Mouse (Mus musculus) forebrain, embryonic 14.5 days (tissue): ENCODE measurements around the gene Zfp719. TPM values are rescaled to one million over a fixed set of nuclear protein-coding genes. Genes with fewer than 3 reads are reported as not detected.

Source experiments
- ATAC-seq: fragments of 200-750 bp; cut with Nextera tagmentation; 2 replicates; pipeline ENCODE4 v1.8.0; 2017; ENCODE audit warnings: mild to moderate bottlenecking, moderate library complexity
- DNase-seq: peaks from one replicate; pipeline ENCODE4 v3.0.0-alpha.2; 2015; ENCODE audit warnings: low spot score
- H3K27ac ChIP-seq: fragments of 300-500 bp; sonication (generic); 2 replicates; pipeline ENCODE4 v1.5.1; 2014; ENCODE audit warnings: low read depth, mild to moderate bottlenecking, control low read depth, low read length, moderate library complexity
- H3K27me3 ChIP-seq: fragments of 300-500 bp; sonication (generic); replicated peaks from 2 replicates; pipeline ENCODE4 v1.6.1; 2014; ENCODE audit warnings: low read length, control low read depth, mixed read lengths; ENCODE audit not compliant: control insufficient read depth, insufficient read depth
- H3K36me3 ChIP-seq: fragments of 300-500 bp; sonication (generic); 2 replicates; pipeline ENCODE4 v1.6.1; 2014; ENCODE audit warnings: low read length, control low read depth; ENCODE audit not compliant: control insufficient read depth, insufficient read depth
- H3K4me1 ChIP-seq: fragments of 300-500 bp; sonication (generic); 2 replicates; pipeline ENCODE4 v1.6.1; 2014; ENCODE audit warnings: antibody characterized with exemption, low read length, control low read depth; ENCODE audit not compliant: control insufficient read depth, insufficient read depth
- H3K4me2 ChIP-seq: fragments of 300-500 bp; sonication (generic); 2 replicates; pipeline ENCODE4 v1.6.1; 2014; ENCODE audit warnings: mild to moderate bottlenecking, control low read depth, low read length
- H3K4me3 ChIP-seq: fragments of 300-500 bp; sonication (generic); 2 replicates; pipeline ENCODE4 v1.5.1; 2014; ENCODE audit warnings: low read depth, low read length, control low read depth
- H3K9ac ChIP-seq: fragments of 300-500 bp; sonication (generic); 2 replicates; pipeline ENCODE4 v1.6.1; 2014; ENCODE audit warnings: mild to moderate bottlenecking, low read length, control low read depth, moderate library complexity
- H3K9me3 ChIP-seq: fragments of 300-500 bp; sonication (generic); replicated peaks from 2 replicates; pipeline ENCODE4 v1.6.1; 2016; ENCODE audit warnings: low read length, control low read depth, mixed read lengths; ENCODE audit not compliant: control insufficient read depth
- WGBS: fragments of 180-500 bp; shearing (Covaris S2); extraction: QIAGEN DNeasy Blood & Tissue Kit; methylation state at CpG from one replicate; pipeline ENCODE4 v1.1.7; 2014; 5-methylcytosine and 5-hydroxymethylcytosine counted together
- polyA plus RNA-seq: library from polyadenylated mRNA; unstranded; fragments of >200 nt; fragmentation: Nextera tagmentation; extraction: Ambion mirVana; gene quantifications from 2 replicates; pipeline ENCODE4 v1.2.1, GENCODE M21; 2014

The Zfp719 gene
- polyA plus RNA-seq, 1 experiment from 2014 or later: 18.8 TPM

DNA sequence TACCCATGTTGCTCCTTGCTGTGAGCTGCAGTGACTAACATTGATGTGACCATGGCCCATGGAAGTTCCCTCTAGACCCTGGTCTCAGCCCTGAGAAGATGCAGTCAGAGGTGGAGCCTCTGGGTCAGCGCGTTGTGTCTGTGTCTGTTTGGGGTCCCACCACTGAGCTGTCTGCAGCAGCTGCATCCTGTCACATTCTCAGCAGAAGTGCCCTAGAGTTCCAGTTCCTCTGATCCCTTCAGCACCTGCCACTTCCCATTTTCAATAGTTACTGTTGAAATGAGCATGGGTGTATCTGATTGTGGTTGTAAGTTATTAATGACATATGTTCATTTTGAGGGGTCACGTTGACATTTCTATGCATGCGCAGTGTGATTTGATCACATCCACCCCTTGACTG, 26.3 kb upstream of the Zfp719 start:
- no peak overlapping the region for H3K9ac ChIP-seq
- 91% methylated on average over 4 of the region's 4 CpGs for WGBS

DNA sequence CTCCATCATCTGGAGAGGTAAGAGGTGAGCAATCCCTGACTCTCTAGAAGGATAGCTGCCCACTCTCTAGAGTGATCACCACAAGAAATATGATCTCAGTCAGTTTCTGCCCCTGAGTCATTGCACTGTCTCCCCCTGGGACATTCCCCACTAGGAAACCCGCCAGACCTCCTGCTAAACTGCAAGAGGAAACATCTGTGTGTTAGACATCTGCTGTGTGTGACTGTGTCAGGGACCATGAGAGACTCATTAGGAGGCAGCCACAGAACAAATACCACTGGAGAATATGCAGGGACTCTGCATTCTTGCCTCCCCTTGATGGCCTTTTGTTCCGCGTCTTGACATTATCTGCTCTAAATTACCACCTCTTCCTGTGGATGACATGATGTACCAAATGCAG, 24.9 kb upstream of the Zfp719 start:
- no peak for ATAC-seq
- no peak for DNase-seq
- H3K27me3 ChIP-seq: no peaks in the 10 kb centered on the region
- no peaks in the 10 kb centered on the region for H3K9me3 ChIP-seq
- no peak overlapping the region for H3K27ac ChIP-seq
- H3K4me2 ChIP-seq: no peak overlapping the region
- H3K36me3 ChIP-seq: no peaks in the 10 kb centered on the region
- WGBS: 79% methylated on average over 3 of the region's 3 CpGs
- no peak overlapping the region for H3K4me3 ChIP-seq
- H3K9ac ChIP-seq: no peak overlapping the region
- no peaks in the 10 kb centered on the region for H3K4me1 ChIP-seq

More for the DNA sequence above, 26.3 kb upstream of the Zfp719 start:
- Histone ChIP-seq H3K4me1 (no peaks in the 10 kb centered on the region), H3K9me3 (no peaks in the 10 kb centered on the region), H3K4me3 (no peak overlapping the region), H3K27ac (no peak overlapping the region), H3K4me2 (no peak overlapping the region), H3K36me3 (no peaks in the 10 kb centered on the region), H3K27me3 (no peaks in the 10 kb centered on the region)
- DNase-seq (no peak), ATAC-seq (no peak)

DNA sequence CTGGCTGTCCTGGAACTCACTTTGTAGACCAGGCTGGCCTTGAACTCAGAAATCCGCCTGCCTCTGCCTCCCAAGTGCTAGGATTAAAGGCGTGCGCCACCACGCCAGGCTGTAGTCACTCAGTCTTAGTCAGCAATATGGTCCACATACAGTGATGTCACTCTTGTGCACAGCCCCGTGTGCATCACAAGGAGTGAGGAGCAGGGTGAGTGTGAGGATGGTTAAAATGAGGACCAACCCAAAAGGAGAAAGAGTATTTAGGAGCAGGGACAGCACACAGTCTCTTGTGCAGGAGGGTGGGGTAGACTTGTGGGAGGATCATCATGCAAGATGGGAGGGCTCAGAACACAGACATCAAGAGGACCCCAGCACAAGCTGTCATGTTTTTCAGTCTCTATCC, 24.1 kb upstream of the Zfp719 start:
- Histone ChIP-seq H3K9me3 (no peaks in the 10 kb centered on the region), H3K4me2 (no peak overlapping the region), H3K9ac (no peak overlapping the region), H3K27me3 (no peaks in the 10 kb centered on the region), H3K4me3 (no peak overlapping the region), H3K4me1 (no peaks in the 10 kb centered on the region), H3K27ac (no peak overlapping the region), H3K36me3 (no peaks in the 10 kb centered on the region)
- ATAC-seq (no peak), DNase-seq (no peak)
- WGBS: 92% methylated on average over 5 of the region's 5 CpGs

DNA sequence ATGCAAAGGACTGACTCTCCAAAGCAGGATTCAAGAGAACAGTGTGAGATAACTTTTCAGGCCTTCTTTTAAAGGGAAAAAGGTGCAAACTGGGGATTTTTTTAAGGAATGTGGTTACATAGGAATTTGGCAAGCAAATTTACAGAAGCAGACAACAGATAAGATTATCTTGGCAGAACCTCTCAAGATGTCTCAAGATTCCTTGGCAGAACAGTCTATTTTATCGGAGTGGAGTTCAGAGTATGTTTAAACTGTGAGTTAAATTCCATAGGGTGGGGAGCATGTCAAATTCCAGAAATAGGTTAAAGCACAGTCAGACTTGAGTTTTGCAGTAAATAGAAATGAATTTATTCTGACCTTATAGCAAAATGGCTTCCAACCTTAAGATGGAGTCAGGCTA, 22.5 kb upstream of the Zfp719 start:
- 93% methylated on average over 1 of the region's 1 CpGs for WGBS
- no peak for ATAC-seq

DNA sequence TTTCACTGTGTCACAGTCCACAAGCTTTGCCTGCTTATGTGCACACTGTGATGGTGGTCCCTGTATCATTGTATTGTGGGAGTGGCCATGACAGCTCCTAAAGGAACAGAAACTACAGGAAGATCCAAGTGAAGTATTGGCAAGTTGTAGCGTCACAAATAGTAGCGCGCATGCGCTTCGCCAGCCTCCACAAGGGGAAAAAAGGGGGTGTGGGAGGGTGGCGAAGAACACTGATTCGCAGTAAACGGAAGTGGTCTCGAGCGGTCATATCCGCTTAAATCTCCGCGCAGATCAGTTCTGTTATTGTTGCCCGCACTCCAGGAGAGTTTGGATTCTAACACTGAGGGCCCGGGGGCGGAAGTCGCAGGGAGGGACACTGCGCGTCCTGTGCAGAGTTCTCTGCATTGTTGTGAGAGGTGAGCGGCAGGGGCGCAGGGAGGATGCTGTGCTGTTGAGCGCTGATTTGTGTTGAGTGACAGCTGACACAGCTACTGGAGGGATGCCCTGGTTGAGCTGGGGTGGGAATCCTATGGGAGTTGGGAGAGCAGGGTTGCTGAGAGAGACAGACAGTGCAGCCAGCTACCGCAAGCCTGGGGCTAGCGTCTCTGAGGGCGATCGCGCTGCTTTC, 17.3 kb upstream of the Zfp719 start, which contains the start of gene Zfp658:
Gene Zfp658, plus strand, starts transcription at position 251 of the 628 bp plus-strand sequence.
- H3K9ac ChIP-seq: peak within 1 kb of the TSS; percentile 78
- H3K4me2 ChIP-seq: peak within 1 kb of the TSS; percentile 76
- DNase-seq (peak; percentile 98), ATAC-seq (peak; percentile 94)
- H3K4me1 ChIP-seq: peaks cover 10% of the 10 kb centered on the region
- under 1% methylated on average over 27 of the region's 27 CpGs for WGBS
- no peaks in the 10 kb centered on the region for H3K9me3 ChIP-seq
- no peaks in the 10 kb centered on the region for H3K27me3 ChIP-seq
- peak within 1 kb of the TSS; percentile 87 for H3K27ac ChIP-seq
- H3K4me3 ChIP-seq: peak within 1 kb of the TSS; percentile 79
- H3K36me3 ChIP-seq: peaks cover 18% of the 10 kb centered on the region

More for the DNA sequence above, 22.5 kb upstream of the Zfp719 start:
- no peak overlapping the region for H3K4me2 ChIP-seq
- DNase-seq: no peak
- H3K9ac ChIP-seq: no peak overlapping the region
- no peak overlapping the region for H3K4me3 ChIP-seq
- no peaks in the 10 kb centered on the region for H3K27me3 ChIP-seq
- H3K9me3 ChIP-seq: no peaks in the 10 kb centered on the region
- no peaks in the 10 kb centered on the region for H3K36me3 ChIP-seq
- no peak overlapping the region for H3K27ac ChIP-seq
- no peaks in the 10 kb centered on the region for H3K4me1 ChIP-seq

DNA sequence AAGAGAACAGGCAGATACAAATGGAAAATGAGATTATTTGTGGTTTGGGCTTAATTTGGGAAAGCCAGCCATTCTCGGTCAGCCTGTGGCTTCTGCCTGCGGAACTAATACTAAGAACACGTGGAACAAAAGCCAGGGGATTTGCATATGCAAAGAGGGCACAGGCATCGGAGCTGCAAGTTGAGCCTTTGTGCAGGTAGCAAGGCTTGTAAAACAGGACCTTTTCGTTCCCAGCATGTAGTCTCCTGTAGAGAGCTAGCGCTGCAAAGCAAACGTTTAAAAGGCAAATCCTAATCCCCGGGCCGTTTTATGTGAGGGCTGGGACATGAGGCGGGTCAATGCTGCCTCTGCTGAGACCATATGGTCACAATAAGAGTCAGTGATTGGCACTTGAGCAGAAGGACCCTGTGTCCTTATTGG, 16.7 kb upstream of the Zfp719 start:
- Histone ChIP-seq H3K4me1 (peaks cover 10% of the 10 kb centered on the region), H3K9ac (peak overlapping the region; percentile 78), H3K36me3 (peaks cover 24% of the 10 kb centered on the region), H3K4me2 (peak overlapping the region; percentile 76), H3K9me3 (no peaks in the 10 kb centered on the region), H3K27me3 (no peaks in the 10 kb centered on the region), H3K27ac (peak overlapping the region; percentile 87), H3K4me3 (peak overlapping the region; percentile 79)
- DNase-seq (peak; percentile 45), ATAC-seq (peak; percentile 27)
- 0% methylated on average over 10 of the region's 10 CpGs for WGBS

DNA sequence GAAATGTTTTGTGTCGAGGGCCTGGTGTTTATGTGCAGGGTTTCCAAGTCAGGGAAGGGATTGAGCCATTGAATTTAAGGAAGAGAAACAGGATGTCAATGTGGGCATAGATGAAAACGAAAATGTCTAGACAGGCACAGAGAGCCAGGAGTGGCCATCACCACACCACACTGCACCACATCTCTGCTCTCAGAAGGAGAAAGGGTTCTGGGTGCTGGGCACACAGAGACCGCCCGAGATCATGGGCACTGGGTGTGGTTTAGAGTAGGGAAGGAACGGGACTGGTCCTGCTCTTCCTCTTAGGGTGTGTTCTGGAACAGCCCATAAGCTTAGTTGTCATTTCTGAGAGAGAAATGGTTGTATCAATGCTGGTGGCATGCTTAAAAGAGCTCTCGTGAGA, 16.1 kb upstream of the Zfp719 start:
- 56% methylated on average over 6 of the region's 6 CpGs for WGBS
- Histone ChIP-seq H3K4me1 (peaks cover 10% of the 10 kb centered on the region), H3K4me2 (peak overlapping the region; percentile 76), H3K27ac (no peak overlapping the region), H3K27me3 (no peaks in the 10 kb centered on the region), H3K9me3 (no peaks in the 10 kb centered on the region), H3K4me3 (peak overlapping the region; percentile 79), H3K36me3 (peaks cover 30% of the 10 kb centered on the region), H3K9ac (peak overlapping the region; percentile 78)
- DNase-seq: no peak
- no peak for ATAC-seq

DNA sequence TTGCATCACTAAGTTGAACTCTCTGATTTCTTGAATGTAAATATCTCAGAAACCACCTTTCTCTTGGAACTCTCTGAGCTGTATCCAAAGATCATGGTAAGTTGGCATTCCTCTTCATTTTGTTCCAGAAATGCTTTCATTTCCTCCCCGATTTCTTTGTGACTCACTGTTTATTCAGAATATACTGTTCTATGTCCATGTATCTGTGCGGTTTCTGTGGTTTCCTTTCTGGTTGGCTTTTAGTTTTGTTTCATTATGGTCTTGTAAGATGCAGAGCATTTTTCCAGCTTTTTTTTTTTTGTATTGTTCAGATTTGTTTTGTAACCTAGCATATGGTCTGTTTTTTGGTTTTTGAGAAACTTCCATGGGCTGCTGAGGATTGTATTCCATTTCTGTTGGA, 8.2 kb upstream of the Zfp719 start:
- no peaks in the 10 kb centered on the region for H3K27me3 ChIP-seq
- H3K27ac ChIP-seq: no peak overlapping the region
- H3K9ac ChIP-seq: no peak overlapping the region
- H3K36me3 ChIP-seq: peaks cover 78% of the 10 kb centered on the region
- H3K9me3 ChIP-seq: no peaks in the 10 kb centered on the region
- DNase-seq: no peak
- no peaks in the 10 kb centered on the region for H3K4me1 ChIP-seq
- H3K4me2 ChIP-seq: no peak overlapping the region
- WGBS: 91% methylated on average over 2 of the region's 2 CpGs
- no peak overlapping the region for H3K4me3 ChIP-seq
- ATAC-seq: no peak

DNA sequence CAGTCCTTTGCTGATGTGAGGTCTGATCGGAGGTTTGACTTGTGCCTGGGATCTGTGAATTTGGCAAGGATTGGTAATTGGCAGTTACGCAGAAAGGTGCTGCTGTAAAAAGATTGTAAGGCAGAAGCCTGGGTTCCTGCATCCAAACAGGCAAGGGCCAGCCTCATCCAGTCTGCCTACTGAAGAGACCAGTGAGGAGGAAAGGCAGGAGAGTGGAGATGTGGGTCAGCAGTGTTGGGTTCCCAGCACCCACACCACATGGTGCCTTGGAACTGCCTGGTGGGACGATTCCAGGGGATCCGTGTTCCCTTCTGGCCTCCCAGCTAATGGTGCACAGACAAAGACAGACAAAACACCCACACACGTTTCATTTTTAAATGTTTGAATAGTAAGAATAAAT, 1.1 kb downstream of the Zfp719 start:
- Histone ChIP-seq H3K27ac (no peak overlapping the region), H3K9me3 (no peaks in the 10 kb centered on the region), H3K4me3 (peak overlapping the region; percentile 52), H3K4me1 (peaks cover 10% of the 10 kb centered on the region), H3K36me3 (peaks cover 26% of the 10 kb centered on the region), H3K27me3 (no peaks in the 10 kb centered on the region), H3K9ac (peak overlapping the region; percentile 67; the same call in 1 of the 2 replicates), H3K4me2 (peak overlapping the region; percentile 76)
- ATAC-seq: no peak
- 67% methylated on average over 5 of the region's 5 CpGs for WGBS
- no peak for DNase-seq
